Mouse (Mus musculus): ENCODE results near the gene Fgfr2.

Gene Fgfr2

DNA sequence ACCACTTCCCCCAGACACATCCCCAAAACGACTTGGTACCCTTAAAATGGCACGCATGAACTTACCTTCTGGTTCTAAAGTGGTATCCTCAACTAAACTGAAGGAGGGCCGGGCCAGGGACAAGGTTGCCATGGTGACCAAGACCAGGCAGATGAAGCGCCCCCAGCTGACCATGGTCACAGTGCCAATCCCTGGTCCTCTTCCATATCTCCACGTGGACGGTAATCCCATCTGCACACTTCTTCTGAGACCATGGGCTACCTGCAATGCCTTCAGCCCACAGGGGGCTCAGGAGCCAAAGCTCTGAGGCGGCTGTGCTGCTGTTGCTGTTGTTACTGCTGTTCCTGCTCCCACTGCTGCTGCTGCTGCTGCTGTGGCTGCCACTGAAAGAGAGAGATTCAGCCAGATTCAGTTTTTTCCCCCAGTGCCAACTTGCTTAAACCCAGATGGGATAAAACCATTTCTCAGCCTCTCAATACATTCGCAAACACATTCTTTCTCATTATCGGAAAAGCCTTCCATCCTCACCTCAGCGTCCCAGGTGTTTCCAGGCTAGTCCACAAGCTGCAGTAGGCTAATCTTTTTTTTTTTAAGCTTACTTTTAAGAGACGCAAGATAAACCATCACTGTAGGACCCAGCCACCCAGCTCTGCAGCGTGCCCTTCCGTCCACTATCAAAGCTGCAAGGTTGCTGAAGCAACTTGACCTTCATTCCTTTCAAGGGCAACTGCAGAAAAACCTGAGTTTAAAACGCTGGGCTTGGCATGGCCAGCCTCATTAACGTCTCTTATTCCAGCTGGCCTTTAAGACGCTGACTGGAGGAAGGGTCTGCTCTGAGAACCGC lies 2861.2 kb downstream of the Fgfr2 start:
- in situ Hi-C loops (cut with MboI, MseI): no loop called here

DNA sequence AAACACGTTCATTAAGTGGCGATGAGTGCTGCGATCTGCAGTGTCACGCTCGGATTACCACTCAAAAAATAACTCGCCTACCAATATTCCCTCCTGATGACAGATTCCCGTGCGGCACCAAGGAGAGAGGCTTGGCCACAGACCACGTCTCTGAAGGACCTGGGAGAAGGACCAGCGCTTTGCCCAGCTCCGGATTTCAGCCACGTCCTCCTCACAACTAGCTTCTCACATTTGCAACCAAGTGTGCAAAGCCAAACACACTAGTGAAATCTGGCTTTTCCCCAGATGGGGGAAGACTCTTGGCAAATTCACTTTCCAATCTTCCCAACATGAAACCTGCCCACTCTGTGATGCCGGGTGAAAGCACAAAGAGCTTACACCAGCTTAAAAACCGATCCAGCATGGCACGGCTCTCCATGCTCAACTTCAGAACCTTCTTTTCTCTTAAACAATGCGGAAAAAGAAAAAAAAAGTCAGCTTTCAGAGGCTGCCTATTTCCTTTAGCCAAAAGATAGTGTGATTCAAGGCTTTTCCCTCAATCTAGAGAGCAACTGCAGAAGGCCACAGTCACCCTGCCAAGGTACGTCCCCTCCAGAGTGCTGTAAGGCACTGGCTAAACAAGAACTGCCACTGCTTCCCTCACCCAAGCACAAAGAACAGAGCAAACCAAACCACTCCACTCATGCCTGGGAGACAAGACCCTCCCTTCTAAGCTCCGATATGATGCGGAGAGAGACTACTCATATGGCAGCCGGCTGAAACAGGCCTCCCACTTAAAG lies 2862.1 kb downstream of the Fgfr2 start:
- in situ Hi-C loops (cut with MboI, MseI): no loop called here

DNA sequence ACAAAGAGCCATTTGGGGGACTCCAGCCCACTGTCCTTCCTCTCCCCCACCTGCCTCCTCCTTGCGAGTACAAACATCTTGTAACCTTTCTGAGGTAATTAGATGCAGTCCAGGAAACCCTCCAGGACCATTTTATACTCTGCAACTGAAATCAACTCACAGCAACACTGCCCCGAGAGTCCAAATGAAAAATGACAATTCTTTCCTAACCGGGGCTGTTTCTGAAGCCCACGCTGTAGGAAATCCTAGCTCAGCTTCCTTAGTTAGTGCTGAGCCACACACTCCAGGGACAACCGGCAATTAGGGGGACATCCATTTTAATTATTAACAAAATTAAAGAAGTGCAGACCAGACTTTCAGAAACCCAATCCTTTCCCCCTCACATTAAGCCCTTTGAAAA lies 2863.1 kb downstream of the Fgfr2 start:
- in situ Hi-C loops (cut with MboI, MseI): no loop called here

DNA sequence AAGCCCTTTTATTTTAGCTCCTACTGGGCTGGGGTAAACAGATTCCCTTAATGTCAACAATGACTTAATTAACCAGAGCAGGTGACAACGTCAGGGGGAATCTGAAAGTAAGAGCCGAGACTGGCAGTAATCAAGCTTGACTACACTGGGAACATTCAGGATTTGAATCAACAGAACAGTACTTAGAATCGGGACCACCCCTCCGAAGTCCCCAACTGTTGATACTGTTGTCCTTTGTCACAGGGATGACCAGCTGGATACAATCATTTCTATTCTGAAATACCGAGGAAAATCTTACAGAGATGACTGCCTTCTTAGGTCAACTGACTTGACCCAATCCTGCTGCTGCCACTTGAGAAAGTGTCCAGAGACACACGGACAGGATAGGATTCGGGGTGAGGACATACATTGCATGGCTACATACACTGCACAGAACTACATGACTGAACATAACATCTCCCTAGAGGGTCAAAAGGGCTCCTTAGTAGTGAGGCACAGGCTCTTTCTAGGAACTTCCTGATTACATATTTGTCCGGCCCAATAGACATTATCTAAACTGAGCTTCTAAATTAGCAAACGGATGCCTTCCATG lies 2864.3 kb downstream of the Fgfr2 start:
- in situ Hi-C loops (cut with MboI, MseI): no loop called here

- in situ Hi-C loops (cut with MboI, MseI): no loop called here
Measured at GRCm38 (mm10) chr7:130257991-130258703, 2865.0 kb downstream of the Fgfr2 start.

- in situ Hi-C loops (cut with MboI, MseI): no loop called here
Measured at GRCm38 (mm10) chr7:130253264-130253663, 2869.9 kb downstream of the Fgfr2 start.

DNA sequence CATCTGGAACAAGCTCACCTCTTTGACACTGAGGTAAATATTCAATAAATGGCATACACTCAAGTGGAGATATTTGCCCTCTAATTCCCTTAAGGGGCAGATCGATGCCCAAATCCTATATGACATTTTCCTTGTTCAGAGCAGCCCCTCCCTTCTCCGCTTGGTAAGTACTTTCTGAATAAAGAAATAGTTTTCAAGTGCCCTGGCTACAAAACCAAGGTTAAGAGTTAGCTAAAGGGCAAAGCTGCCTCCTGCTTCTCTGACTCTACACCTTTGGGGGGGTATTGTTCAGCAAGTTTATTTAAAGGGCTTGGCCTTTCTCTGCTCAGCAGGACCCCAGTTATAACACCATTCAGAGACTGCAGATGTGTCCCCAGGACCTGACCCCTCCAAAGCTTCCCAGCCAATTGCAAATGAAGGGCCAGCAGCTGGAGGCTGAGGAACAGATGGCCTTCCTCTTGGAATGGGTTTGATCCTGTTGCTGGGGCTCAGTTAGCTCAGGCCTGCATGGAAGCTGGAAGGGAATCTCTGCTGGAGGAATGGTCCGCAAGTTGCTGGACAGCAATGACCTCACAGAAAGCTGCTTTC lies 2871.1 kb downstream of the Fgfr2 start:
- in situ Hi-C loops (cut with MboI, MseI): no loop called here

DNA sequence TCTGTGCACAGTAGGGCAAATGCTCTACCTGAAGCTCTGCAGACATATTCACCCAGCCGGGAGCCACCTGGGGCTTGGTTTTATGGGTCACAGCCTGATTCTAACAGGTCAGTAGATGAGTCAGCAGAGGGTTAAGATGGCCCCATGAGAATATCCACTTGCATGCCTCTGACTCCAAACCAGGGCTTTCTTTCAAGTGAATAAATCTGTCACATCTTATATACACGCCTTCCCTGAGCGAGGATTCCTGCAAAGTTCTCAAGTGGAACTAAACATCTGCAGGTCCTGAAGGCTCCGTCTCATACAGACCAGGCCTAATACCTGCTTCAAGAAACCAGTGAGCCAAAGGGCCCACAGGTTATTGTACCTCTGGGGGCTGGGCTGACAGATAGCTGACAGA lies 2872.2 kb downstream of the Fgfr2 start:
- in situ Hi-C loops (cut with MboI, MseI): no loop called here

DNA sequence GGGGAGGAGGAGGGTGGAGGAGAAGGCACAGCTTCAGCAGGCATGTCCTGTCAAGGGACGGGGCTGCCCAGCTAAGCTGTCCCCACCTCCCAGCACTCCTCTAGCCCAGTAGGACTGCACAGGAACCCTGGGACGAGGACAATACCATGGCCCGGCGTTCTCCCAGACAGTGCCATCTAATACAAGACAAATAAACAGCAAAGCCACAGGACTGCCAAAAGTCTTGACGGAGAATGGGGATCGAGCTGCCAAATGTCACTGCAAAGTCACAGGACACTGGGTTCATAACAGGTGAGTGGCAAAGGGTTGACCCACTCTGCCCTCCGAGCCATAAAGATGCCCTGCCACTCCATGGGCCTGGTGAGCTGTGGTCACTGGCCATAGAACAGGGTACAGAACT lies 2874.7 kb downstream of the Fgfr2 start:
- in situ Hi-C loops (cut with MboI, MseI): no loop called here

DNA sequence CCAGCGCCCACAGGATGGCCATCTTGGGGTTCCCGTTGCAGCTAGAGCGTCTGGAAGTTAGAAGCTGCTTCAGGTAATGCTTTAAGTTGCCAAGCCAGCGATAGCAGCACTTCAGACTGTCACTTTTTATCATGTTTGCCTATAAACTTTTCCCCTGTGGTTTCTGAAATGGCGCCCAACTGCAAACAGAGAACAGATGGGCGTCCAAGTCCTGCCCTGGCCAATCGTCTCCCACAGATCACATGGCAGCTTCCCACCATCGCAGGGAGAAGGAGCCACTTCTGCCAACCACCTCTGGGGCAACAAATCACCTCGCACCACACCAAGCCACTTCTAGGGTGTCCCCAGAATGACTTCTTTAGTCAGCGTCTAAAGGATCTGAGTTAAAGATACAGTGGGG lies 2875.3 kb downstream of the Fgfr2 start:
- in situ Hi-C loops (cut with MboI, MseI): no loop called here

DNA sequence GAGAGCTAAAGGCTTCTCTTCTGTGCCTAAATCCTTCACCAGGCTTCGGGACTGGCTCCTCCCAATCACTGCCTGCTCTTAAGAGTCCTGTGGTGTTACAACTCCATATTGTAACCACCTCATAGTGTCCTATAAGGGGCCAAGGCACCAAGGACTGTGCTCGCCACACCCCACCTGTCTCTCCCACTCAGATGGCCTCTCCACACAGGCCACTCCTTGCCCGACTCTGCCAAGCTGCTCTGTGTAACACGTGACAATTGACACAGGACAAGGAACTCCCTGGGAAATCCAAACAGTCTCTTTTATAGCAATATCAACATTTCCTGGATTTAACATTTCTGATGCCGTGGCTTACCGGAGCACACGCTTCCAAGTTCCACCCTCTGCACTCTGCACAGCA lies 2876.7 kb downstream of the Fgfr2 start:
- in situ Hi-C loops (cut with MboI, MseI): no loop called here

- in situ Hi-C loops (cut with MboI, MseI): no loop called here
Measured at GRCm38 (mm10) chr7:130244545-130244944, 2878.6 kb downstream of the Fgfr2 start.

- in situ Hi-C loops (cut with MboI, MseI): no loop called here
Measured at GRCm38 (mm10) chr7:130243811-130244210, 2879.3 kb downstream of the Fgfr2 start.

GRCm38 (mm10) chr7:130240191-130240590 lies 2883.0 kb downstream of the Fgfr2 start:
- in situ Hi-C loops (cut with MboI, MseI): no loop called here

GRCm38 (mm10) chr7:130237244-130237643 lies 2885.9 kb downstream of the Fgfr2 start:
- in situ Hi-C loops (cut with MboI, MseI): no loop called here

- in situ Hi-C loops (cut with MboI, MseI): no loop called here
Measured at GRCm38 (mm10) chr7:130233777-130234176, 2889.4 kb downstream of the Fgfr2 start.

- in situ Hi-C loops (cut with MboI, MseI): no loop called here
Measured at GRCm38 (mm10) chr7:130230034-130230433, 2893.1 kb downstream of the Fgfr2 start.

DNA sequence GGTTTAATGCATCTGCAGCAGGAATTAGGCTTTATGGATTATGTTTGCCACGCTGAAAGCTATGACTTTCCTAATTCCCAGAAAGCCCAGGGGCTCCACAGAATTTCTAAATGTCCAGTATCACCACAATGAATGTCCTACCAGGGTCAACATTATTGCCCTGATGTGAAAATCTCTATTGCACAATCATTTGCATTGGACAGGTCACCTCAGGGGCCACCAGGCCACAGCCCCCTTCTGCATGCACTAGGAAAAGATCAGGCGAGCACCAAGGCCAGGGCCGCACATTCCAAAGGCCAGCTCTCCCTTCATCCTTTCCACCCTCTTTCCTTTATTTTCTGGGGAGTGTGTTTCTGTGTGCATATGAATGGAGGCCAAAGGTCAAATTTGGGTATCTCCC lies 2897.9 kb downstream of the Fgfr2 start:
- in situ Hi-C loops (cut with MboI, MseI): no loop called here

GRCm38 (mm10) chr7:130222633-130223354 lies 2900.4 kb downstream of the Fgfr2 start:
- in situ Hi-C loops (cut with MboI, MseI): loop anchor here (5.0 kb wide), 1 partner anchor 65 kb away; no protein-coding TSS in a partner anchor

DNA sequence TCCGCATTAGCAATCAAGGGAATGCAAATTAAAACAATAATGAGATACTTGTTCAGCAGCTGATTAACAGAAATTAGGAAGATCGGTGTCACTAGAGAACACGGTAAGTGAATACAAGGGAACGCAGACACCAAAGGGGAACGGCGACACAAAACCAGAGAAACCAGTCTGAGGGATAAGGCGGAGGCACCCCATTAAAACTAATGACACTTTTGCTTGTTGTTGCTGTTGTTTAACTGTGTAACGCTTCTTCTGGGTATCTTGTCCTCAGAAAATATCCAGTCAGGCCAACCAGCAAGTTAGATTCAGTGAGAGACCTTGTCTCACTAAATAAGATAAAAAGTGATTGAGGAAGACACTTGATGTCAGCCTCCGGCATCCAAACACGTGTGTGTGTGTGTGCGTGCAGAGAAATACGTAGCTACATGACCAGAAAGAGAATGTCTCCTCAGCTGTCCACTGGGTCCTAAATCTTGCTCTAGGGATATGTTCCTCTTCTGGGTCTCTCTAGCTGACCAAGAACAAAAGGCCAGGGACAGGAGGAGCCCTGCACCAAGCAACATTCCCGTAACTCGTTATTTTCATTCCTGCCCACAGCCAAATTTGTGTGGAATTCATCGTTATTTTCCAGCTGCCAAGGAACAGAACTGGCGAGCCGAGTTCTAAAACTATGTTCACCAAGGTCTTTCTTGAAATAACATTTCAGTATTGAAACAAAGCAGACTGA lies 2901.3 kb downstream of the Fgfr2 start:
- in situ Hi-C loops (cut with MboI, MseI): loop anchor here (5.0 kb wide), 1 partner anchor 65 kb away; no protein-coding TSS in a partner anchor
